Mouse (Mus musculus) left cerebral cortex, postnatal 25 days (tissue): ENCODE measurements around the gene Lef1. TPM values are rescaled to one million over a fixed set of nuclear protein-coding genes. Genes with fewer than 3 reads are reported as not detected.

Experiments used
- DNase-seq, 2 experiments: peaks; one replicate each; pipeline ENCODE4 v3.0.0; 2022; ENCODE audit warnings: low spot score in 2 of 2, mixed read lengths in 1 of 2
- intact Hi-C: fragments of 180-260 bp; cut with DNase I; formaldehyde crosslinking; loops from one replicate; pipeline ENCODE4 v1.15.1; 2025
- total RNA-seq, 2 experiments: library from RNA; stranded (reverse); gene quantifications; 2 replicates each; pipeline ENCODE4 v1.2.3; 2021

Gene Lef1
- total RNA-seq, 2 experiments from 2014 or later: 6.3 to 6.4 TPM

DNA sequence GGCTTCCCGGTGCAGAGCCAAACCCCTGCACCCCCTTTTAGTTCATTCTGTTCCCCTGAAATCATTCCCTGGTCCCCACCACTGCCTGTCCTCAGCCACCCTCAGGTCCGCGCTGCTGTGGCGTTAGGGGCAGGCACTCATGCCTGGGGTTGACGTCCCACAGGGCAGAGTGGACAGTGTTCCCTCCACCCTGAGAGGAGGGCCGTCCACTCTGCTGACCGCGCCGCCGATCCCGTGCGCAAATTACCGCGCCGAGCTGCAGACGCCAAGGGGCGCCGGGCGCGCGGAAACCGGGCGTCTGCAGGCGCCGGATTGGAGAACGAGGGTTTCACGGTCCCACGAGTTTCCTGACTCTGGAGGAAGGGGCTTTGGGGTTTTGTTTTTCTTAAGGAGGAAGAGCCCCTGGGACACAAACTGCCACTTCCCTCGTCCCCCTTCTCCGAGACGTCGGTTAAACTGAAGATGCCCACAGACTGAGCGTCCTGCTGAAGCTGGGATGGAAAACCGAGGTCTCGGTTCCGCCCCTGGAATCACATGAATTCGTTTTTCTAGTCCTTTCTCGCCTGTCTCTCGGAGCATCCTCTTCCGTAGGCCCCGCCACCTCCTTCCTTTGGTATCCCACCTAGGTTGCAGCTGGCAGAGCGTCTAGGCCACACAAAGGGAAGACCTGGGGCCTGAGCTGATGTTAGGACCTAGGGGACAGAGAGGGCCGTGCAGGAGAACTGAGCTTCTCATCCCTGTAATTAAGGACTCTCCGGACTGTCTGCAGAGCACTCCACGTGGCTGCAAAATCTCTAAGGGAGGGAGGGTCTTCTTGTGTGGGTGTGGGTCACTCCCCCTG, 3.6 kb upstream of the Lef1 start:
- DNase-seq: peak in 1 of 2 experiments; percentile 14
- intact Hi-C loops: loop anchor here (5.0 kb wide), 2 partner anchors 1889 to 1909 kb away; partner anchors contain the start of gene Pitx2

DNA sequence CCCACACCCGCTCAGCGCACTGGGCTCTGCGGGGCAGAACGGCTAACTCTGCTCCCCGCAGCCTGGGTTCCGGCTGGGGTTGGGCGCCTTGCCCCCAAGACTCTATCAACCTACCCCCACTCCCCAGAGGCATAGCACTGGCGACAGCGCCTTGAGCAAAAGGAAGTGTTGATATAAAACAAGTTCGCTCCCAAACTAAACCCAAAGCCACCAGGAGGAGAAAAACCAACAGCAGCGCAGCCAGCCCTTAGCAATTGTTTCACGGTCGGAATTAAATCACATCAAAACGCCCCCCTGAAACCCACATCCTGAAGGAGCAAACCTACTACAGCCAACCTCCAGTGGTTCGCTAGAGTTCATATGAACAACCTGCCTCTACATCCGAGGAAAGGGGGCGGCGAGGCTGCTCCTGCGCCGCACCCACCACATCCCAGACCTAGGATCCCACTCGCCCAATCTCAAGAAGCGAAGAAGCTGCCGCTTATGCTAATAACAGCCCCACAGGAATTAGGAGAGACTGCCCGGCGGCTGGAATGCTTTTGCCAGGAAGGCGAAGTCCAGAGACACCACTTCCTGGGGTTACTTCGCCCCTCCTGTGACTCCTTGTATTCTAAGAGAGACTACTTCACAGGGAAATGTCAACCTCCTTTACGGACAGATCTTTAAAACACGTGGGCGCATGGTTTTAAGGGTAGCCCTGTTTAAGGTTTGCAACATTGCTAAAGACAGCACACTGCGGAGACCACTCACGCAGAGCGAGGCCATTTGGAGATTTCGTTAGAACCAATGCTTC, 2.8 kb upstream of the Lef1 start:
- intact Hi-C loops: loop anchor here (5.0 kb wide), 2 partner anchors 1890 to 1910 kb away; partner anchors contain the start of gene Pitx2

DNA sequence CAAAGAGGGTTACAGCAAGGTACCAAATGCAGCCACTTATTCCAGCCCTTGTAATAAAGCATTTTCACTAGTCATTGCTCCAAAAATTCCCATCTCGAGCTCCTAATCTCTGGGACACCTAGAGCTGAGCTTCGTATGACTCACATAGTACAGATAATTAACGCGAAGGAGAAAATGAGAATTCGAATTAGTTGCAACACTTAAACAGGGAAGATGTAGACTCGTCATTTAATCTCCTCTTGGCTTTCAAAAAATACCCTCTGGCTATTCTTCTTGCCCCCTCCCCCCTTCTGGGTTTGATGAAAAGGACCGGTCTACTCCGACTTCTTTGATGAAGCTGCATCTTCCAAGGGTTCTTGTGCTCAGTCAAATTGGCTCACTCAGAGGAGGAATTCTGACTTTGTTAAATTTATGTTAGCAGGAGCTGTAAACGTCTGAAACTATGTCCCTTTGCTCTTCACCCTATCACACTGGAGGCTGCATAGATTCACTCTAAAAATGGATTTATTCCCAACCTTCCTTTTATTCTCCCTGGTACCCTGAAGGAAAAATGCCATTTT, 2.1 kb upstream of the Lef1 start:
- intact Hi-C loops: loop anchor here (5.0 kb wide), 2 partner anchors 1891 to 1911 kb away; partner anchors contain the start of gene Pitx2
- DNase-seq: peak in 1 of 2 experiments; percentile 8

More for the DNA sequence above, 2.8 kb upstream of the Lef1 start:
- peak in 1 of 2 experiments; percentile 7 for DNase-seq

DNA sequence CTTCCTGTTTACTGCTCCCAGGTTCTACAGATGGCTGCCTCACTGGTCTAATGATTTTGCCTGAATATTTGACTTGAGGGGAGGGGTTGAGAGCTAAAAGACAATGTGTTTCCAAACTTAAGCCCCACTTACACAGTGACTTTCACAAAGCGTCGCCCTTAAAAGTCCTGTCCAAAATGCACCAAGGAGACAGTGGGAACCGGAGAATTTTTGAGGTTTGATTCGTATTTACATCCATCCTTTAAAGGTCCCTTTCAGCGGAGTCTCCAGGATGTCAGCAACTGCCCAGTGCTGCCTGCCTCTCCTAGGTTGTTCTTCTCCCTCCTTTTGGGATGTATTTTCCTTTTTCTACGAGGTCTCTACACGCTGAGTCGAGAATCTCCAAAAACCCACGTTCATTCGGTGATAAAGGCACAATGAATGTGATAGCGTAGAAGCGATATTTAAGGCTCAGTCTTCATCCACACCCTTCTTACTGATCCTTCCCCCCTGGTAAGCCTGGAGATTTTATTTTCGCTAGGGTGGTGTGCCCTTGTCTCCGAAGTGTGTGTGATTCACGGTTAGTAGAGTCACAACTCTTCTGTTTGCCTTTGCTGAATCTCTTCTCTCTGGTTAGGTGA, 1.1 kb upstream of the Lef1 start:
- no peak for DNase-seq
- intact Hi-C loops: loop anchor here (5.0 kb wide), 2 partner anchors 1892 to 1912 kb away; partner anchors contain the start of gene Pitx2

DNA sequence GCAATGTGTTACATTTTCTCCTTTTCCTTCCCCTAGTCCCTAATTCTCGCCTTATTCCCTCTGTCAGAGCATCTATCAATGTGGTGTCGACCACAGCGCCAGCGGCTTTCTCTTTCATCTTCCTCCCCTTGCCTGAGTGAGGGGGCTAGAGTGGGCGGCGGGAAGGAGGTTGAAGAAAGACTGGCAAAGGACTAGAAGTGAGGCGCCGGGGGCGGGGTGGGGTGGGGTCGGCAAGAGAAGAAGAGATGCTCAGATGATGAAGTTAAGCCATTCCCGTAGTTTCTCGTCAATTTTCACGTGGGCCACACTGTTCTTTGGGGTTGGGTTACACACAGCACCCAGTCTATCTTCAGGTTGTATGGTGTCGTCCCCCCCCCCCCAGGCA, 593 bp upstream of the Lef1 start:
- intact Hi-C loops: loop anchor here (5.0 kb wide), 5 partner anchors 48 to 1912 kb away; partner anchors contain the start of gene Pitx2
- no peak for DNase-seq

DNA sequence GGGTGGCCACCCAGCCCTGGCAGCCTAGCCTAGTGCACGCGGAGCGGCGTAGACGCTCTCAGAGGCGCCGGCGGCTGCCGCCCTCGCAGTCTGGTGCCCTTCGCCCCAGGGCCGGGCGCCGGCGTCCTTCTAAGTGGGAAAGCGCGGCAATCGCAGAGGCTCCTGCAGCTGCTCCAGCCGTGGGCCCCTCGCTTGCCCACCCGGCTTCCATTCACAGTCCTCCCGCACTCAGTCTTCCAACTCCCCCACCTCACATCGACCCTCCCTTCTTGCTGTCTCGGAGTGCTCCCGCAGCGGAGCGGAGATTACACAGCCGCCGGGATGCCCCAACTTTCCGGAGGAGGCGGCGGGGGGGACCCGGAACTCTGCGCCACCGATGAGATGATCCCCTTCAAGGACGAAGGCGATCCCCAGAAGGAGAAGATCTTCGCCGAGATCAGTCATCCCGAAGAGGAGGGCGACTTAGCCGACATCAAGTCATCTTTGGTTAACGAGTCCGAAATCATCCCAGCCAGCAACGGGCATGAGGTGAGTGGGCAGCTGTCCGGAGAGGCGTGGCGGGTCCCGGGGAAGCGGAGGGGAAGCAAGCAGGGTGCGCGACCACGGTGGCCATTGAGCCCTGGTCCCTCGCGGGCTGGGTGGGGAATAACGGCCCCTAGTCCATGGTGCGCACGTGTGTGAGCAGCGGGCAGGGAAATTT, 1.0 kb downstream of the Lef1 start:
- intact Hi-C loops: loop anchor here (5.0 kb wide), 3 partner anchors 46 to 106 kb away; no protein-coding TSS in a partner anchor
- no peak for DNase-seq

DNA sequence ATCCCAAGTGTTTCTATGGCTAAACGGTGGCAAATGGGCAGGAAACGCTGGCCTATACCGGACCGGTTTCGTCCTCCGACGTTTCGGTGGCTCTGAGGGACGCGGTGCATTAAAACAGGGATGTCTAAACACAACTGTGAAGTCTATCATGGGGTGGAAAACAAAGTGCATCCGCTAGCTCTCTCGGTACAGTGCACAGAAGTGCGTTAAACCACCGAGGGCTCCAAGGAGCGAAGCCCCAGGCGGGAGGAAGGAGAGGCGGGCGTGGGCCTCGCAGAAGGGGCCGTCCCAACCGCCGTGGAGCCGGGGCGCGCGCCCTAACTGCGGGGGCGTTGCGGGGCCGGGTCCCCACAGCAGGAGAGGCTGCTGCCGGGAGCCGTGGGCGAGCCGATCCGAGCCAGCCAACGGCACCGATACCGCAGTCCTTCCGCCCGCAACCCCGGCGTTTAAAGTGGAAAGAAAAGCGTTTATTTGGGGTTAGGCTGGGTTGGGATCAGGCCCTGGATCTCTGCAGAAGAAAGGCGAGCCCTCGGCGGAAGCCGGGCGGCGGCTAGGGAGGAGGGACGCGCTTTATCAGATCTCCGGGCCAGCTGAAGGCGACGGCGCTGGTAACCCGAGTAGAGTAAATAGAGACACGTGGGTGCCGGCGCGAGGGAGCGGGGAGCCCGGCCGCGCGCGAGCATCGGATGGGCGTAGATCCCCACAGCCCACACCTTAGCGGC, 1.7 kb downstream of the Lef1 start:
- DNase-seq: peak; percentile 15 to 17
- intact Hi-C loops: loop anchor here (5.0 kb wide), 3 partner anchors 45 to 105 kb away; no protein-coding TSS in a partner anchor

DNA sequence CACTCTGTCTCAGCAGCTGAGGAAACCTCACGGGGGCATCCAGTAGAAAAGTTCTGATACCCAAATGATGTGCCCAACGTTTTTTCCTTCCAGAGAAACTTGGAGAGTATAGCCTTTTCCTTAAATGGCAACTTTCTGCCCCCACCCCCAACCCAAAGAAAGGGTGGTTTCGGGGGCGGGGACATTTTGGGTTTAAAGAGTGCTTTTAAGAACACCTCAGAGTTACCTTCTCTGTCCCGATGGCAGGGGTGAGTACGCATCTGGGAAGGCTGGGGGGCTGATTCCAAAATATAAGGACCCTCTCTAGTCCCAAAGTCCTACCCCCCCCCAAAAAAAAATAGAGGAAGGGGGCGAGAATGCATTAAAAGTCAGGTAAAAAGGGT, 2.3 kb downstream of the Lef1 start:
- intact Hi-C loops: loop anchor here (5.0 kb wide), 3 partner anchors 45 to 105 kb away; no protein-coding TSS in a partner anchor
- DNase-seq: no peak

DNA sequence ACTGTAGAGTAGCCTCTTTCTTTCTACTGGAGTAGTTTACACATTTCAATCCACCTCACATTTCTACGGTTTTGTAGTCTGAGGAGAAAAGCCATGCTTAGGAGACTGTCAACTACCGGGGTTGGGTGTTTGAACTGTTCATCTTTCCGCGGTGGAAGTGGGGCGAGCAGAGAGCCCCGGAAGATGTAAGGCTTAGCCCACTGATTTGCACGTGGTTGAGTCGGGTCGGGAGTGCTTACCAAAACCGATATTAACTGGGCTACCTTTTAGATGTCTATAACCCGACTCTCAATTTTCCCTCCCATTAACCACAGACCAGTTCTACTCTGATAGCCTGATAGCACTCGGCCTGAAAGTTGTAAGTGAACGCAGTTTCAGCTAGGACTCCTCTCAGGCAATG, 2.8 kb downstream of the Lef1 start:
- no peak for DNase-seq
- intact Hi-C loops: loop anchor here (5.0 kb wide), 3 partner anchors 44 to 104 kb away; no protein-coding TSS in a partner anchor

DNA sequence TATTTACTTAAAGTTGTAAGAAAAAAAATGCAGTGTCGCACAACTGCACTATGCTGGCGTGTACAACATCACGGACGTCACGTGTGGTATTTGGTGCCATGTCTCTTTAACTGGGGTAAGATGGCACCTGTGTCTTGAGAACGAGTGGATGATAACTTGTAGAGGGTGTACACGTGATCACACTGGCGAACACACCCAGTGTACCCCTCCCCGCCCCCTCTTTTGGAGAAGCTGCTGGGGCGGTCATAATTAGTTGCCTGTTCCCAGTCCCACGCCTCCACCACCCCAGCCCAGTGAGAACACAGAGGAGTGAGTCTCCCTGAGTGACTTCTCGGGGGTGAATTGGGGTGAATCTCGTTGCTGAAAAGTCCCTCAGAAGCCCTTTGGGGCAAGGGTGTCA, 5.8 kb downstream of the Lef1 start:
- intact Hi-C loops: no loop called here
- DNase-seq: no peak

DNA sequence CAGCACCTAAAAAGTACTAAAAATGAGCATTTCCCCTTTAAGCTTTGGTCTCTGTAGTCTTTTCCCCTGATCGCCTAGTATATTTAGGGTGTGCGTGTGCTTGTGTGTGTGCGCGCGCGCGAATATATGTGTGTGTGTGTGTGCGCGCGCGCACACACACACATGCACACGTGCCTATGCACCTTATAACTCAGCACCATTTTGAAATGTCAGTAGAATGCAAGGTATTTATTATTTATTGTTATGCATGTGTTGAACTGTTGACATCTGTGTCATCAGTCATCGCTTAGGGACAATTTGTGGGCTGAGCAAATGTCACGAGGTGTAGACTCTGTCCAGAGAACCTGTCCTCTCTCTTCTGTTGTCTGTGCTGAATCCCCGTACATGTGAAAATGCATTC, 7.1 kb downstream of the Lef1 start:
- DNase-seq: no peak
- intact Hi-C loops: no loop called here

DNA sequence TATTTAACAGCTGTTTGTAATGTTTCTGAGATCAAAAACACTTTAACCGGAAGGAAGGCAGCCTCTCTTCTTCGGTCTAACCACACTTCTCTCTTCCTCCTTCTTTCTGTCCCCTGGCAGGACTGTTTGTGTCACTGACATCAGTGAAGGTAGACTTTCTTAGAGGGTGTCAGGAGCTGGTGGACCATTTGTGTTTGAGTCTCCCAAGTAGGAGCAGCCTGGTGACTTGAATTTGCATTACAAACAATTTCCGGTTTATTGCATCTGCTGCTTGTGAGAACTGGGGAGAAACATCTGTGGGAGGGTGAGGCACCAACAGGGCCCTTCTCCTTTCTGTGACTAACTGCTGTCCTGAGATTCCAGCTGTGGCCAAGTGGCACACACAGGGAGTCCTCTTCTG, 7.6 kb downstream of the Lef1 start:
- DNase-seq: no peak
- intact Hi-C loops: no loop called here

DNA sequence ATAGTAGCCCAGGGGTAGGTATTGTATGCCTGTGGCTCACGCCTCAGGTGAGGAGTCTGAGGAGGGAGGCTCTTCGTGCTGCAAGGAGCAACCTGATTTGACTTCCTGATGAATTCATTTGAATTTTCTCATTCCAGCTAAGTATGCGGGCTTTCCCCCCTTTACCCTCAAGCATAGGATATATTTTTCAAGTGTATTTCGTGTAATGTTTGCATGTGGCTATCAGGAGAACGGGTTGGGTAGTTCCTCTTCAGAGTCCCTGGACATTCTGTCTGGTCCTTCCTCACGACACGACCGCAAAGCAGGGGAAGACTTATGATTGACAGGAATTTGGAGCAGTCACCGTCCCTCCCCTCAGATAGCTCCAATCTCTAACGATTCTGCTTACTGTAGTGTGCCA, 9.2 kb downstream of the Lef1 start:
- intact Hi-C loops: no loop called here
- no peak for DNase-seq

DNA sequence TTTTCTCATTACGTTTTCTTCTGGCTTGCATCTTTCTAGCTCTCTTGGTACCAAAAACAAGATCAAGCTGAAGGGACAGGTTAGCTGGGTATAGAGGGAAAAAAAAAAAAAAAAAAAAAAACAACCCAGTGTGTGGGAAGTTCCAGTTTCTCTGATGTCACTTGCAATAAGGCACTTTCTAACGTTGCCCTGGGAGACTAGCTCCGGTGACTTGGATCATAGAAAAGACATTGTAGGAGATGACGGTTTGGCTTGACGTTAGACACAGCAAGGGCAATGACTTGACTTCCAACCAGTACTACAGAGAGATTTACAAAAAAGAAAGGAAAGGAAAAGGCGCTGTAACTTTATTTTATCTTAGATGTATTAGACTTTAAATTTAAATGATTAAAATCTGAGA, 13.2 kb downstream of the Lef1 start:
- DNase-seq: no peak
- intact Hi-C loops: no loop called here

DNA sequence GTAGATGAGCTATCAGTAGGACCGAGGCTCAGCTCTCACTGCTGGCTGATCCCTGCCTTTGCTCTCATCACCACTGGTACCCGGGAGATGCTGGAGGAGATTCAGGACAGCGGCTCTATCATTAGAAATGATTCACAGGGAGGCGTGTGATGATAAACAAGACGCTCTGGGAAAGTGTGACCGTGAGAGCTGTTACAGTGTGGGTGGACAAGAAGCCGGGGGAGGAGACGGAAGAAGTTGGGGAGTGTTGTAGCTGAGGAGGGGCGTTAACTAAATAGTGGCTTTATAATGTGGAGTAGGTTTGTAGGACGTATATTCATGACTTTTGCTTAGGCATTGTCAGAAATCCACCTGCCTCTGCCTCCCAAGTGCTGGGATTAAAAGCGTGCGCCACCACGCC, 15.6 kb downstream of the Lef1 start:
- DNase-seq: no peak
- intact Hi-C loops: no loop called here

DNA sequence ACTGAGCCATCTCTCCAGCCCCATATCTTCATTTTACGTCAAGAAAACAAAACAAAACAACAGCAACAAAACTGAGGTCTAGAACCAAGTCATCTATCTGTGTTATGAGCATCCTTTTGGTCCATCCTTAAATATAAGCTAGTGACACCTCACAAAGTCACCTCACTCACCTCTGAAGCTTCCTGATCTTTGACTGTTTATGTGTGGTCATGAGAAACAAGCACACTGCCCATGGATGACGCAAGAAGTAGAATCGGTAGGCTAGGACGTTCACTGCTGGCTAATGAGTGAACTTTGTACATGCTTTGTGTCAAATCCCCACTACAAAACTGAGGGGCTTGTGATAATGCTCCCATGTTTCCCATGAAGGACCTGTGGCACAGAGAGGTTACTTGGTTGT, 16.2 kb downstream of the Lef1 start:
- no peak for DNase-seq
- intact Hi-C loops: no loop called here

DNA sequence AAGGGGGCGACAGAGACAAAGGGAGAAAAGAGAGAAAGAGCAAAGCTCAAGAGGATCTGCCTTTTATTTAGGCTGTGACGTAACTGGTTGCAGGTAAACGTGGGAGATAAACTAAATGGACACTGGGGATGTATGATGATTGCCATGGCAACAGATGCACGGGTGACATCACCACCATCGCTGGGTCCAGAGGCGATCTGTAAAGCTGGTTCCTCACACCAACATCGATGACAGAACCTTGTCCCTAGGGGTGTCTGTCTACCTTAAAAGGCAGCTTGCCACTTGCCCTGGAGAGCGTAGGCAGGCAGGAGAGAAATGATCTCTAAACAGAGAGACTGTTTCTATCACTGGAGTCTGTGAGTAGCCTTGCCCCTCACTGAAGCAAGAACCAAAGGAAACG, 23.7 kb downstream of the Lef1 start:
- no peak for DNase-seq
- intact Hi-C loops: no loop called here

DNA sequence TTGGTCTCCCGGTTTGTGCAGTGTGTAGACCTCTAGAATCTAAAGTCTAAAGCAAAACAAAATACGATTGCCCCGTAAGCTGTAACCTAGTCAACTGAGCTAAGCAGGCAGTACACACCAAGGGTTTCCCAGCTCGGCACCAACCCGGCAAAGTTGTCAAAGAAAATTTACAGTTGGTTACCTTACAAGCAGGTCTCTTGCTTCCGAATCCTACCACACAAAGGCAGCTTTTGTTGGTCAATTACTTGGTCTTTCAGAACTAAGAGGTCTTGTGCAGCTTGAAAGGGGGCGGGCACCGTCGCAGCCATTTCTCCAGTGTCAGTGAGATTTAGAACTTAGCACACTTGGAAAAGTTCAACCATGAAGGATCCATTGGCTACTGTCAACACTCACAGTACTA, 25.2 kb downstream of the Lef1 start:
- intact Hi-C loops: no loop called here
- DNase-seq: no peak
